Mouse (Mus musculus): Measurements from ENCODE around the gene Erc1. TPM values are rescaled to one million over a fixed set of nuclear protein-coding genes. Genes with fewer than 3 reads are reported as not detected.

Gene Erc1
- polyA plus RNA-seq, 1 experiment: 3.0 TPM

DNA sequence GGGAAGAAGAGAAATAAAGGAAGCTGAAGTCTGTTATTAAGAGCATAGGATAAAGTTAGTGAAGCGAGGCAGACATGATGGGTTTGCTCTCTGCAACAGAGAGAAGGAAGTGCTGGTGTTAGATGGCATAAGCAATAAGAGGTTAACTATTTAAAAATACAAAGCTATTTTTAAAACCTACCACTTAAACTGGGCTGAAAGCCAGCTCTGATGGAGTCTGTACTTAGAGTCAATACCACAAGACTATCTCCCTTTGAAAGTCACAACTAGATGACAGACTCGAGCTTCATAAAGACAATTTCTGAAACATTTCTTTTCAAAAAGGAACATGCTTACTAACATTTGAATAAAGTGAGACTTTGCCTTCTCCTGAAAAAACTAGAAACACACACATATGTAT, 134.0 kb downstream of the Erc1 start:
- no peaks in the 10 kb centered on the region for H3K27me3 ChIP-seq (ENCODE audit: control insufficient read depth, insufficient read depth, low read length)
- DNase-seq (ENCODE audit: low read depth in 1 of 2, low spot score in 2 of 2): no peak
- H3K4me1 ChIP-seq (ENCODE audit: control insufficient read depth, insufficient read depth, insufficient read length): no peaks in the 10 kb centered on the region
- TF ChIP-seq POLR2A (IDR thresholded peaks at IDR 0.05; ENCODE audit: low read depth, low read length) (no peak), CTCF (IDR thresholded peaks at IDR 0.05; ENCODE audit: extremely low read depth, insufficient read depth, insufficient read length, insufficient replicate concordance) (no peak)
- WGBS: 24% methylated on average over 2 of the region's 2 CpGs
- H3K36me3 ChIP-seq (ENCODE audit: control insufficient read depth, insufficient read depth, low read length): no peaks in the 10 kb centered on the region
- H3K27ac ChIP-seq (ENCODE audit: insufficient read depth, low read length): no peak overlapping the region
- H3K4me3 ChIP-seq (ENCODE audit: extremely low read depth, insufficient read depth, insufficient read length): no peak overlapping the region

DNA sequence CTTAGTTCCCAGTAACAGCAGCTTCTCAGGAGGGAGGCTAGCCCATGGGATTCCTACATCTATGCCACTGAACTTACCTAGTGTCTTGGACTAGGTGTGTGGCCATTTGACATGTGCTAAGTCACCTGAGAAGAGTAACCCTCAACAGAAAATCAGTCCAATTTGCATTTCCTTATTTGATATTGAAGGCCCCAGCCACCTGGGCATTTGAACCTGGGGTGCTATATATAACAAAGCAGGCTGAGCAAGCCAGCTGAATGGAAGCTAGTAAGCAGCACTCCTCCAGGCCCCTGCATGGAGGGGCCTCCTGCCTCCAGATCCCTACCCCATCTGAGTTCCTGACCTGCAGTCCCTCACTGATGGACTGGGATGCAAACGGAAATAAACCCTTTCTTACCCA, 135.5 kb downstream of the Erc1 start:
- Histone ChIP-seq H3K27ac (ENCODE audit: insufficient read depth, low read length) (no peak overlapping the region), H3K4me3 (ENCODE audit: extremely low read depth, insufficient read depth, insufficient read length) (no peak overlapping the region), H3K27me3 (ENCODE audit: control insufficient read depth, insufficient read depth, low read length) (no peaks in the 10 kb centered on the region), H3K4me1 (ENCODE audit: control insufficient read depth, insufficient read depth, insufficient read length) (no peaks in the 10 kb centered on the region), H3K36me3 (ENCODE audit: control insufficient read depth, insufficient read depth, low read length) (no peaks in the 10 kb centered on the region)
- TF ChIP-seq CTCF (IDR thresholded peaks at IDR 0.05; ENCODE audit: extremely low read depth, insufficient read depth, insufficient read length, insufficient replicate concordance) (no peak), POLR2A (IDR thresholded peaks at IDR 0.05; ENCODE audit: low read depth, low read length) (no peak)
- 77% methylated on average over 1 of the region's 1 CpGs for WGBS
- DNase-seq (ENCODE audit: low read depth in 1 of 2, low spot score in 2 of 2): no peak

DNA sequence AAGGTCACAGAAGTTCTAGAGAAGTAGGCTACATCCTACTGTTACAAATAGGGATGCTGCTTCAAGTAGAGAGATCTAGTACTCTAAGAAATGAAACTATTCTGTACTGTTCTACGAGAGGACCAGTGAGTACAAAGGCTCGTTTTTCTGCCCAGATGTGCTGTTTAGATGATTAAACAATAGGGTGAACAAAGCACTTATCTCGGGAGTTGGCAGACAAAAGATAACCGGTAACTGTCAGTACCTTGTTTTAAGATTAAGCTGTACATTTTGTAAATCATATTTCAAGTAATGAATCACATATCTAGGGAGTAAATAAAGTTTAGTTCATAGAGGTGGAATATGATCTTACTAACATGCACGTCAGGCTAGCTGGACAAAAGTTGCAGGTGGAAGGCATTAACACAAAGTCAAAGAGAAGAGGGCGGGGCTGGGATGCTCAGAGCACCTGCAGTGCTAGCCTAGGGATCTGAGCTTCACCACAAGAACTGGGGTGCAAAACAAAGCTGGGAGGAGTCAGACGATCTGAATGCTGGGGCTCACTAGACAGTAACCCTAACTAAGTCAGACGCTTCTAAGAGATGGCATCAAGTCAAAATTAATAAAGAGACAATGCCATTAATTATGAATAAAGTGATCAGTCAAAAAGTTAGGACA, 136.2 kb downstream of the Erc1 start:
- no peaks in the 10 kb centered on the region for H3K27me3 ChIP-seq (ENCODE audit: control insufficient read depth, insufficient read depth, low read length)
- TF ChIP-seq POLR2A (IDR thresholded peaks at IDR 0.05; ENCODE audit: low read depth, low read length) (no peak), CTCF (IDR thresholded peaks at IDR 0.05; ENCODE audit: extremely low read depth, insufficient read depth, insufficient read length, insufficient replicate concordance) (no peak)
- 66% methylated on average over 8 of the region's 8 CpGs for whole genome bisulfite sequencing
- no peaks in the 10 kb centered on the region for H3K36me3 ChIP-seq (ENCODE audit: control insufficient read depth, insufficient read depth, low read length)
- DNase-seq (ENCODE audit: low read depth in 1 of 2, low spot score in 2 of 2): no peak
- no peak overlapping the region for H3K4me3 ChIP-seq (ENCODE audit: extremely low read depth, insufficient read depth, insufficient read length)
- no peak overlapping the region for H3K27ac ChIP-seq (ENCODE audit: insufficient read depth, low read length)
- H3K4me1 ChIP-seq (ENCODE audit: control insufficient read depth, insufficient read depth, insufficient read length): no peaks in the 10 kb centered on the region

- Histone ChIP-seq H3K27me3 (ENCODE audit: control insufficient read depth, insufficient read depth, low read length) (no peaks in the 10 kb centered on the region), H3K4me3 (ENCODE audit: extremely low read depth, insufficient read depth, insufficient read length) (no peak overlapping the region), H3K36me3 (ENCODE audit: control insufficient read depth, insufficient read depth, low read length) (no peaks in the 10 kb centered on the region), H3K4me1 (ENCODE audit: control insufficient read depth, insufficient read depth, insufficient read length) (no peaks in the 10 kb centered on the region), H3K27ac (ENCODE audit: insufficient read depth, low read length) (no peak overlapping the region)
- no peak for TF ChIP-seq POLR2A (IDR thresholded peaks at IDR 0.05; ENCODE audit: low read depth, low read length)
- no peak for TF ChIP-seq CTCF (IDR thresholded peaks at IDR 0.05; ENCODE audit: extremely low read depth, insufficient read depth, insufficient read length, insufficient replicate concordance)
- DNase-seq (ENCODE audit: low read depth in 1 of 2, low spot score in 2 of 2): no peak
Observed at GRCm38 (mm10) chr6:119709552-119709951, 138.4 kb downstream of the Erc1 start.

DNA sequence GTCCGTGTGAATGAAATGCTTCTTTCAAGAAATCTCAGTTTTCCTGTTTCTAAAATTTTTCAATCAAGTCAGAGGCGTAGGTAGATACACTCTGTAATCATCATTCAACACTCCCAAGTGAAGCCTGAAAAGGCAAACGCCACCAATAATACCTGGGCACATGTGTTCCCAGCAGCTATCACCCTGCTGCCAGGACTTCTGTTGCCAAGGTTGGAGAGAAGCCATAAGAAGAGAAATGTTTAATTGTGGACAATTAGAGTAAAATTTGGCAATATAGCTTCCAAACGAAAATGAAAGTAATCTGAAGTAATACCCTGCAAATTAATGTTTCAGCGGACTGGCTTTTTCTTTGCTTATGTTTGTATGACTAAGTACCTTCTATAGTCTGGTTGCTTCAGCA, 140.1 kb downstream of the Erc1 start:
- Histone ChIP-seq H3K4me1 (ENCODE audit: control insufficient read depth, insufficient read depth, insufficient read length) (no peaks in the 10 kb centered on the region), H3K27me3 (ENCODE audit: control insufficient read depth, insufficient read depth, low read length) (no peaks in the 10 kb centered on the region), H3K27ac (ENCODE audit: insufficient read depth, low read length) (no peak overlapping the region), H3K4me3 (ENCODE audit: extremely low read depth, insufficient read depth, insufficient read length) (no peak overlapping the region), H3K36me3 (ENCODE audit: control insufficient read depth, insufficient read depth, low read length) (no peaks in the 10 kb centered on the region)
- no peak for DNase-seq (ENCODE audit: low read depth in 1 of 2, low spot score in 2 of 2)
- no peak for TF ChIP-seq POLR2A (IDR thresholded peaks at IDR 0.05; ENCODE audit: low read depth, low read length)
- 88% methylated on average over 5 of the region's 5 CpGs for WGBS

DNA sequence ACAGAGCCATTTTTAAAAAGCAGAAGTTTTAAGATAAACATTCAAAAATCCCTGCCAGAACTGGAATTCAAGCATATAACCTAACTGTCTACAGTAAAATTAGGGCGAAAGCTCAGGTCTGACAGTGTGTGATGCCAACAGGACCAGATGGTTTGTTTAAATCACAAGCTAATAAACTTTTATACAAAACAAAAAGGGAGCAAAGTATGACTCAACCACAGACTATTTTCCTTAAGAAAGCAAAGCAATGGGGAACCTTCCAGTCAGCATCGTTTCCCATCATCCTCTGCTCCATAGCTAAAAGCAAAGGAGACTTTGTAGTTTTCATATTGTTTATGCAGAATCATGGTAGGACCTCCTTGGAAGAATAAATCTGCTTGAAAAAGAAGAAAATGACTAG, 143.1 kb downstream of the Erc1 start:
- no peak overlapping the region for H3K4me3 ChIP-seq (ENCODE audit: extremely low read depth, insufficient read depth, insufficient read length)
- H3K4me1 ChIP-seq (ENCODE audit: control insufficient read depth, insufficient read depth, insufficient read length): no peaks in the 10 kb centered on the region
- H3K36me3 ChIP-seq (ENCODE audit: control insufficient read depth, insufficient read depth, low read length): no peaks in the 10 kb centered on the region
- H3K27me3 ChIP-seq (ENCODE audit: control insufficient read depth, insufficient read depth, low read length): no peaks in the 10 kb centered on the region
- 84% methylated on average over 2 of the region's 2 CpGs for WGBS
- no peak overlapping the region for H3K27ac ChIP-seq (ENCODE audit: insufficient read depth, low read length)
- no peak for DNase-seq (ENCODE audit: low read depth in 1 of 2, low spot score in 2 of 2)
- no peak for TF ChIP-seq CTCF (IDR thresholded peaks at IDR 0.05; ENCODE audit: extremely low read depth, insufficient read depth, insufficient read length, insufficient replicate concordance)
- TF ChIP-seq POLR2A (IDR thresholded peaks at IDR 0.05; ENCODE audit: low read depth, low read length): no peak

DNA sequence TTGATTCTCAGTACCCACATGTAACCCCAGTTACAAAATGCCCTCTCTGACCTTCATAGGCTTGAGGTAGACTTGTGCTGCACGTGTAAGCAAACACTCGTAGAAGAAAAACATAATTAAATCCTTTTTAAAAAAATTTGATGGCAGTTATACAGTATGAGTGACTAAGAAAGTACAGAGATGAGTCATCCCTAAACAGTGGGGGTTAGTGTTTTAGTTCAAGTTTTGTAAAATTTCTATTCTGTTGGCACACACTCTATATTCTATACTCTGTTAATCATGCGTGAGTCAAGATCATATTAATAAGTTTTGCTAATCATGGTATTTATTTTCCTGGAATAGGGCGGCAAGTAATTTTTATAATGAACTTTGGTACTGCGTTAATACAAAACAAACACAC, 155.2 kb downstream of the Erc1 start:
- WGBS: 93% methylated on average over 5 of the region's 5 CpGs
- Histone ChIP-seq H3K27me3 (ENCODE audit: control insufficient read depth, insufficient read depth, low read length) (no peaks in the 10 kb centered on the region), H3K27ac (ENCODE audit: insufficient read depth, low read length) (no peak overlapping the region), H3K4me3 (ENCODE audit: extremely low read depth, insufficient read depth, insufficient read length) (no peak overlapping the region), H3K4me1 (ENCODE audit: control insufficient read depth, insufficient read depth, insufficient read length) (no peaks in the 10 kb centered on the region), H3K36me3 (ENCODE audit: control insufficient read depth, insufficient read depth, low read length) (no peaks in the 10 kb centered on the region)
- DNase-seq (ENCODE audit: low read depth in 1 of 2, low spot score in 2 of 2): no peak
- TF ChIP-seq POLR2A (IDR thresholded peaks at IDR 0.05; ENCODE audit: low read depth, low read length) (no peak), CTCF (IDR thresholded peaks at IDR 0.05; ENCODE audit: extremely low read depth, insufficient read depth, insufficient read length, insufficient replicate concordance) (no peak)

Data from spleen, adult 2 months (tissue).